Mouse (Mus musculus): ENCODE results near the gene Olfr772. TPM values are rescaled to one million over a fixed set of nuclear protein-coding genes. Genes with fewer than 3 reads are reported as not detected.
"Not testable (repeated sequence)": the region's sequence is repeated elsewhere in the genome, so short reads cannot be mapped to it uniquely, and the experiment has no call there.

The Olfr772 gene
- not detected in 2 replicates for polyA plus RNA-seq (2015; fragmentation: Nextera tagmentation; extraction: Ambion mirVana)

DNA sequence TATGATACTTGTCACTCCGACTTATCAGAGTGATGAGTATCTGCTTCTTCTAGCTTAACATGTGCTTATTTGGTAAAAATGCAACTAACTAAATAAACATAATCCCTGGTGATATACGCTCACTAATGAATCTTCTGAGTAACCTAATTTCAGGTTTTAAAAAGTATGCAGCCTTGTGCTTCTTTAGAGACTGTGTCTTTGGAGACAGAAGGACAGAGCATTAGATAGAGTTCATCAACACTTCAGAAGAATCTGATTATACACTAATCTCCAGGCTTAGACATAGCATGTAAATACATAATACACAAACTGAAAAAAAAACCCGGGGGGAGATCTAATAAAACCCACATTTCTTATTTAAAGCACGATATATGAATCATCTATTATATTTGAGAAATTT, at the start of gene Olfr772:
Gene Olfr772 (minus strand): TSS at position 101 of the 400 bp plus-strand sequence.
- not testable (repeated sequence) for H3K9me3 ChIP-seq (ENCODE audit: low read length); H3K36me3 ChIP-seq (ENCODE audit: insufficient read depth, low read length); H3K9ac ChIP-seq (replicated peaks; ENCODE audit: low read length); H3K27ac ChIP-seq (ENCODE audit: low read length); H3K4me3 ChIP-seq (ENCODE audit: low read length); H3K4me2 ChIP-seq (replicated peaks; ENCODE audit: low read depth, low read length); ATAC-seq (ENCODE audit: low FRiP score, low TSS enrichment); H3K27me3 ChIP-seq (ENCODE audit: insufficient read depth, low read length); H3K4me1 ChIP-seq (ENCODE audit: insufficient read depth, low read length)
- WGBS: 83% methylated on average over 3 of the region's 4 CpGs

DNA sequence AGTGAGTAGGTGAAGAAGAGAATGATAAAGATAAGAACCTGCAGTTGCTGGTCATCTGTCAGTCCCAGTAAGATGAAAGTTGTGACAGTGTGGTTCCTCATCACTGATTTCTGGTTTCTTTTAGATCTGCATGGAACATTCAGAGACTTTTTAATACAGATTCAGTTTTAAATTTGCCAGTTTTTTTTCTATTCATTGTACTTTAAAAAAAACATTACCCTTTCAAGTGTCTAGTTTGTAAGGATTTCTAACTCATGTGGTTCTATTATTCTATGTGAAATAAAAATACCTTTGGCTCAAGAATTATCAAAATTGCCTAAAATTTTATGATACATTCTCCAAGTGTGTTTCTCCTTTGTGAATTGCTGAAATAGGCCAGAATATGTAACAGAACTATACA, 9.6 kb upstream of the Olfr772 start, which contains the start of gene Olfr773:
Gene Olfr773 (minus strand): TSS at position 101 of the 400 bp plus-strand sequence.
- H3K4me3 ChIP-seq (ENCODE audit: low read length); H3K4me1 ChIP-seq (ENCODE audit: insufficient read depth, low read length); H3K27me3 ChIP-seq (ENCODE audit: insufficient read depth, low read length); H3K4me2 ChIP-seq (replicated peaks; ENCODE audit: low read depth, low read length); ATAC-seq (ENCODE audit: low FRiP score, low TSS enrichment); H3K9ac ChIP-seq (replicated peaks; ENCODE audit: low read length); H3K9me3 ChIP-seq (ENCODE audit: low read length); H3K27ac ChIP-seq (ENCODE audit: low read length); H3K36me3 ChIP-seq (ENCODE audit: insufficient read depth, low read length): not testable (repeated sequence)

GRCm38 (mm10) chr10:129164651-129165050, 13.1 kb downstream of the Olfr772 start, which contains the start of gene Olfr771:
TSS of gene Olfr771 (minus strand) at chr10:129164751.
- Histone ChIP-seq H3K36me3 (ENCODE audit: insufficient read depth, low read length) (no peaks in the 10 kb centered on the region), H3K27me3 (ENCODE audit: insufficient read depth, low read length) (no peaks in the 10 kb centered on the region), H3K27ac (ENCODE audit: low read length) (no peak within 1 kb of the TSS), H3K9ac (replicated peaks; ENCODE audit: low read length) (no peak within 1 kb of the TSS), H3K9me3 (ENCODE audit: low read length) (no peaks in the 10 kb centered on the region; the same call in 1 of the 2 replicates), H3K4me3 (ENCODE audit: low read length) (no peak within 1 kb of the TSS), H3K4me1 (ENCODE audit: insufficient read depth, low read length) (no peaks in the 10 kb centered on the region), H3K4me2 (replicated peaks; ENCODE audit: low read depth, low read length) (no peak within 1 kb of the TSS)
- no peak for ATAC-seq (ENCODE audit: low FRiP score, low TSS enrichment)
- 78% methylated on average over 1 of the region's 1 CpGs for WGBS

DNA sequence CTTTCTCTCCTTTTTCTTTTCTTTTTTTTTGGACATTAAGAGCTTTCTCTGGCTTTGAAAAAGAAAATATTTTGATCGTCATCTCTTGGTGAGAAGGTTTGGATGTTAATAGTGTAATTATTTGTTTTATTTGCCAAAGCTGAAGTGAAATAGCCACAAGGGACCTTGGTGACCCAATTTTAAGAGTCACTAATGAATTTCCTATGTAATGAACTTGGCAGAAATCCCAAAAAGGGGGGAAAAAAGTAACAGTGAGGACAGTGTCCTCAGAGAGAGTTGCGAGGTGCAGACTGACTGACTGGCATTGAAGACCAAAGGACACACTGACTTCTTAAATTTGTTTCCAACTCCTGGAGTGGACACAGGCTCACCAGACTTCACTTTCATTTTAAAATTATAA, 38.8 kb downstream of the Olfr772 start, which contains the start of gene Olfr770:
Gene Olfr770 (minus strand): TSS at position 101 of the 400 bp plus-strand sequence.
- H3K4me2 ChIP-seq (replicated peaks; ENCODE audit: low read depth, low read length): no peak within 1 kb of the TSS
- H3K27me3 ChIP-seq (ENCODE audit: insufficient read depth, low read length): no peaks in the 10 kb centered on the region
- no peak within 1 kb of the TSS for H3K27ac ChIP-seq (ENCODE audit: low read length)
- no peaks in the 10 kb centered on the region for H3K9me3 ChIP-seq (ENCODE audit: low read length)
- H3K9ac ChIP-seq (replicated peaks; ENCODE audit: low read length): no peak within 1 kb of the TSS
- WGBS: 63% methylated on average over 2 of the region's 2 CpGs
- no peak for ATAC-seq (ENCODE audit: low FRiP score, low TSS enrichment)
- no peak within 1 kb of the TSS for H3K4me3 ChIP-seq (ENCODE audit: low read length)
- no peaks in the 10 kb centered on the region for H3K4me1 ChIP-seq (ENCODE audit: insufficient read depth, low read length)
- H3K36me3 ChIP-seq (ENCODE audit: insufficient read depth, low read length): no peaks in the 10 kb centered on the region

Other genes starting within 250 kb of the Olfr772 start
- gene Itga7, start 244.1 kb downstream of the Olfr772 start, polyA plus RNA-seq (2015; fragmentation: Nextera tagmentation; extraction: Ambion mirVana): 3.9 and 4.0 TPM in 2 replicates
- gene Mettl7b, start 216.9 kb downstream of the Olfr772 start, polyA plus RNA-seq (2015; fragmentation: Nextera tagmentation; extraction: Ambion mirVana): 12.0 and 17.1 TPM in 2 replicates
- gene Olfr9, start 188.5 kb downstream of the Olfr772 start, polyA plus RNA-seq (2015; fragmentation: Nextera tagmentation; extraction: Ambion mirVana): not detected in 2 replicates
- not detected in 2 replicates for gene Olfr763, start 167.1 kb downstream of the Olfr772 start, polyA plus RNA-seq (2015; fragmentation: Nextera tagmentation; extraction: Ambion mirVana)
- gene Olfr764-ps1, start 138.0 kb downstream of the Olfr772 start, polyA plus RNA-seq (2015; fragmentation: Nextera tagmentation; extraction: Ambion mirVana): not detected in 2 replicates
- not detected in 2 replicates for gene Olfr765, start 127.9 kb downstream of the Olfr772 start, polyA plus RNA-seq (2015; fragmentation: Nextera tagmentation; extraction: Ambion mirVana)
- gene Olfr766-ps1, start 108.9 kb downstream of the Olfr772 start, polyA plus RNA-seq (2015; fragmentation: Nextera tagmentation; extraction: Ambion mirVana): not detected in 2 replicates
- gene Olfr767, start 95.0 kb downstream of the Olfr772 start, polyA plus RNA-seq (2015; fragmentation: Nextera tagmentation; extraction: Ambion mirVana): not detected in 2 replicates
- not detected in 2 replicates for gene Olfr768, start 78.5 kb downstream of the Olfr772 start, polyA plus RNA-seq (2015; fragmentation: Nextera tagmentation; extraction: Ambion mirVana)
- not detected in 2 replicates for gene Olfr769, start 60.1 kb downstream of the Olfr772 start, polyA plus RNA-seq (2015; fragmentation: Nextera tagmentation; extraction: Ambion mirVana)
- not detected in 2 replicates for gene Olfr770, start 38.9 kb downstream of the Olfr772 start, polyA plus RNA-seq (2015; fragmentation: Nextera tagmentation; extraction: Ambion mirVana)
- not detected in 2 replicates for gene Olfr771, start 13.2 kb downstream of the Olfr772 start, polyA plus RNA-seq (2015; fragmentation: Nextera tagmentation; extraction: Ambion mirVana)
- not detected in 2 replicates for gene Olfr773, start 9.5 kb upstream of the Olfr772 start, polyA plus RNA-seq (2015; fragmentation: Nextera tagmentation; extraction: Ambion mirVana)
- gene Olfr774, start 58.3 kb upstream of the Olfr772 start, polyA plus RNA-seq (2015; fragmentation: Nextera tagmentation; extraction: Ambion mirVana): not detected in 2 replicates
- gene Olfr775, start 70.5 kb upstream of the Olfr772 start, polyA plus RNA-seq (2015; fragmentation: Nextera tagmentation; extraction: Ambion mirVana): not detected in 2 replicates
- gene Olfr776, start 81.2 kb upstream of the Olfr772 start, polyA plus RNA-seq (2015; fragmentation: Nextera tagmentation; extraction: Ambion mirVana): not detected in 2 replicates
- not detected in 2 replicates for gene Olfr777, start 93.6 kb upstream of the Olfr772 start, polyA plus RNA-seq (2015; fragmentation: Nextera tagmentation; extraction: Ambion mirVana)
- not detected in 2 replicates for gene Olfr780, start 140.2 kb upstream of the Olfr772 start, polyA plus RNA-seq (2015; fragmentation: Nextera tagmentation; extraction: Ambion mirVana)
- gene Olfr781, start 150.9 kb upstream of the Olfr772 start, polyA plus RNA-seq (2015; fragmentation: Nextera tagmentation; extraction: Ambion mirVana): not detected in 2 replicates
- gene Olfr782, start 170.9 kb upstream of the Olfr772 start, polyA plus RNA-seq (2015; fragmentation: Nextera tagmentation; extraction: Ambion mirVana): not detected in 2 replicates
- gene Olfr784, start 206.2 kb upstream of the Olfr772 start, polyA plus RNA-seq (2015; fragmentation: Nextera tagmentation; extraction: Ambion mirVana): 0.05 and 0.06 TPM in 2 replicates
- not detected in 2 replicates for gene Olfr785, start 227.5 kb upstream of the Olfr772 start, polyA plus RNA-seq (2015; fragmentation: Nextera tagmentation; extraction: Ambion mirVana)
- not detected in 2 replicates for gene Olfr786, start 249.4 kb upstream of the Olfr772 start, polyA plus RNA-seq (2015; fragmentation: Nextera tagmentation; extraction: Ambion mirVana)